12 mouse cellular contexts compared by ENCODE assay signal in genomic region chr3:120460717-120461116, GRCm38 (mm10).
"Had no signal": no experiment of that assay in that cellular context is flagged by ENCODE, and none has a peak within 500 bp of the region (broad histone marks: within the 10 kb centered on the region; RNA-seq: fewer than 3 reads in every experiment).

No protein-coding gene starts in this region.

- H3K9me3 ChIP-seq: neural tube, embryonic 15.5 days; stomach, embryonic 15.5 days had no signal

- H3K36me3 ChIP-seq: neural tube, embryonic 15.5 days; stomach, embryonic 15.5 days had no signal

- H3K4me2 ChIP-seq: neural tube, embryonic 15.5 days; stomach, embryonic 15.5 days had no signal

- DNase-seq: kidney, adult 8-10 months; kidney, postnatal 25 days; lung, adult 18-20 months; right cerebral cortex, postnatal 4 days; spleen, adult 18-20 months; thymus, adult 2 months; thymus, postnatal 25 days had no signal

- H3K4me1 ChIP-seq: neural tube, embryonic 15.5 days; stomach, embryonic 15.5 days had no signal

- H3K27ac ChIP-seq: left cerebral cortex, adult 2 months; liver, embryonic 14.5 days; neural tube, embryonic 15.5 days; stomach, embryonic 15.5 days had no signal

- H3K27me3 ChIP-seq: neural tube, embryonic 15.5 days; stomach, embryonic 15.5 days had no signal

- H3K9ac ChIP-seq: liver, embryonic 14.5 days; neural tube, embryonic 15.5 days; stomach, embryonic 15.5 days had no signal

- H3K4me3 ChIP-seq: left cerebral cortex, adult 2 months; myocyte; neural tube, embryonic 15.5 days; stomach, embryonic 15.5 days had no signal
